Mouse (Mus musculus) hindbrain, postnatal 0 days (tissue): ENCODE results near the gene Plxnb1. TPM values are rescaled to one million over a fixed set of nuclear protein-coding genes. Genes with fewer than 3 reads are reported as not detected.

Experiments used
- ATAC-seq: fragments of 200-750 bp; cut with Nextera tagmentation; 2 replicates; pipeline ENCODE4 v1.8.0; 2017; ENCODE audit warnings: mild to moderate bottlenecking, moderate TSS enrichment, moderate library complexity
- DNase-seq: peaks from one replicate; pipeline ENCODE4 v3.0.0-alpha.2; 2015; ENCODE audit warnings: low spot score
- H3K27ac ChIP-seq: fragments of 300-500 bp; sonication (generic); 2 replicates; pipeline ENCODE4 v1.5.1; 2014; ENCODE audit warnings: mild to moderate bottlenecking
- H3K27me3 ChIP-seq: fragments of 300-500 bp; sonication (generic); 2 replicates; pipeline ENCODE4 v1.6.1; 2014; ENCODE audit warnings: low read length, mixed read lengths; ENCODE audit not compliant: insufficient read depth
- H3K36me3 ChIP-seq: fragments of 300-500 bp; sonication (generic); 2 replicates; pipeline ENCODE4 v1.6.1; 2014; ENCODE audit warnings: low read length, mixed read lengths; ENCODE audit not compliant: insufficient read depth
- H3K4me1 ChIP-seq: fragments of 300-500 bp; sonication (generic); 2 replicates; pipeline ENCODE4 v1.6.1; 2014; ENCODE audit warnings: antibody characterized with exemption, low read length, mixed read lengths; ENCODE audit not compliant: insufficient read depth
- H3K4me2 ChIP-seq: fragments of 300-500 bp; sonication (generic); 2 replicates; pipeline ENCODE4 v1.6.1; 2014; ENCODE audit warnings: low read depth, mild to moderate bottlenecking, low read length, moderate library complexity, mixed read lengths
- H3K4me3 ChIP-seq: fragments of 300-500 bp; sonication (generic); 2 replicates; pipeline ENCODE4 v1.5.1; 2014; ENCODE audit warnings: low read length
- H3K9ac ChIP-seq: fragments of 300-500 bp; sonication (generic); replicated peaks from 2 replicates; pipeline ENCODE4 v1.6.1; 2014; ENCODE audit warnings: mild to moderate bottlenecking, low read length, moderate library complexity, mixed read lengths
- H3K9me3 ChIP-seq: fragments of 300-500 bp; sonication (generic); 2 replicates; pipeline ENCODE4 v1.6.1; 2016; ENCODE audit warnings: low read length, mixed read lengths
- CTCF ChIP-seq: IDR thresholded peaks from 2 replicates; pipeline ENCODE4 v1.5.1; 2016; ENCODE audit warnings: antibody characterized with exemption, control low read depth, low read depth
- WGBS: fragments of 180-500 bp; shearing (Covaris S2); extraction: QIAGEN DNeasy Blood & Tissue Kit; methylation state at CpG from one replicate; pipeline ENCODE4 v1.1.7; 2014; 5-methylcytosine and 5-hydroxymethylcytosine counted together
- polyA plus RNA-seq: library from polyadenylated mRNA; unstranded; fragments of >200 nt; fragmentation: Nextera tagmentation; extraction: Ambion mirVana; gene quantifications from 2 replicates; pipeline ENCODE4 v1.2.1, GENCODE M21; 2015
- total RNA-seq: library from RNA; depleted of rRNA; stranded (reverse); fragments of >200 nt; gene quantifications from 2 replicates; pipeline ENCODE4 v1.2.3, GENCODE M21; 2014

Plxnb1 gene
- total and polyA plus RNA-seq, 2 experiments from 2014 or later: 11.2 to 82.3 TPM

- Histone ChIP-seq H3K36me3 (peaks cover 57% of the 10 kb centered on the region), H3K4me3 (no peak overlapping the region), H3K27me3 (no peaks in the 10 kb centered on the region), H3K4me2 (no peak overlapping the region), H3K9me3 (no peaks in the 10 kb centered on the region), H3K27ac (no peak overlapping the region), H3K9ac (no peak overlapping the region), H3K4me1 (peaks cover 8% of the 10 kb centered on the region; the same call in 1 of the 2 replicates)
- ATAC-seq: no peak
- no peak for TF ChIP-seq CTCF
- DNase-seq: no peak
- WGBS: 91% methylated on average over 5 of the region's 5 CpGs
Measured at GRCm38 (mm10) chr9:109060898-109061295, 34.3 kb upstream of the Plxnb1 start.

GRCm38 (mm10) chr9:109068095-109068735 lies 27.0 kb upstream of the Plxnb1 start:
- WGBS: 86% methylated on average over 3 of the region's 3 CpGs
- ATAC-seq: no peak
- Histone ChIP-seq H3K4me1 (peaks cover 7% of the 10 kb centered on the region), H3K4me2 (no peak overlapping the region), H3K9ac (no peak overlapping the region), H3K27me3 (no peaks in the 10 kb centered on the region), H3K4me3 (no peak overlapping the region), H3K9me3 (no peaks in the 10 kb centered on the region), H3K36me3 (peaks cover 57% of the 10 kb centered on the region), H3K27ac (no peak overlapping the region)
- peak; percentile 40 for TF ChIP-seq CTCF
- DNase-seq: peak; percentile 23

GRCm38 (mm10) chr9:109073661-109074573 lies 21.3 kb upstream of the Plxnb1 start, which contains the start of gene Atrip:
Gene Atrip, minus strand, starts transcription at chr9:109074124.
- no peak for TF ChIP-seq CTCF
- WGBS: under 1% methylated on average over 57 of the region's 57 CpGs

GRCm38 (mm10) chr9:109080516-109080915 lies 14.7 kb upstream of the Plxnb1 start:
- WGBS: 95% methylated on average over 3 of the region's 3 CpGs
- no peak for DNase-seq
- H3K27ac ChIP-seq: no peak overlapping the region
- no peak for TF ChIP-seq CTCF
- H3K4me3 ChIP-seq: no peak overlapping the region
- peaks cover 15% of the 10 kb centered on the region for H3K4me1 ChIP-seq
- ATAC-seq: no peak
- H3K9ac ChIP-seq: no peak overlapping the region
- H3K27me3 ChIP-seq: no peaks in the 10 kb centered on the region
- H3K9me3 ChIP-seq: no peaks in the 10 kb centered on the region
- 0 out of 2 replicates have a peak, but pooled peaks cover 6% of the 10 kb centered on the region for H3K36me3 ChIP-seq
- no peak overlapping the region for H3K4me2 ChIP-seq

More at GRCm38 (mm10) chr9:109073661-109074573, 21.3 kb upstream of the Plxnb1 start, which contains the start of gene Atrip:
- Histone ChIP-seq H3K9me3 (no peaks in the 10 kb centered on the region), H3K9ac (peak within 1 kb of the TSS; percentile 83), H3K36me3 (peaks cover 8% of the 10 kb centered on the region; the same call in 1 of the 2 replicates), H3K4me2 (peak within 1 kb of the TSS; percentile 93), H3K27me3 (no peaks in the 10 kb centered on the region), H3K27ac (peak within 1 kb of the TSS; percentile 74), H3K4me1 (peaks cover 16% of the 10 kb centered on the region), H3K4me3 (peak within 1 kb of the TSS; percentile 48)
- peak; percentile 95 for DNase-seq
- ATAC-seq: peak; percentile 99

GRCm38 (mm10) chr9:109081749-109082123 lies 13.5 kb upstream of the Plxnb1 start:
- ATAC-seq (no peak; the same call in 1 of the 2 replicates), DNase-seq (no peak)
- 5% methylated on average over 11 of the region's 11 CpGs for WGBS
- Histone ChIP-seq H3K36me3 (0 out of 2 replicates have a peak, but pooled peaks cover 6% of the 10 kb centered on the region), H3K9me3 (no peaks in the 10 kb centered on the region), H3K27me3 (no peaks in the 10 kb centered on the region), H3K4me2 (peak overlapping the region; percentile 84), H3K4me3 (peak overlapping the region; percentile 54), H3K9ac (peak overlapping the region; percentile 64), H3K27ac (peak overlapping the region; percentile 75), H3K4me1 (peaks cover 15% of the 10 kb centered on the region)
- no peak for TF ChIP-seq CTCF

GRCm38 (mm10) chr9:109082124-109082800 lies 12.9 kb upstream of the Plxnb1 start, which contains the start of the genes Ccdc51 and Tma7:
Gene Ccdc51, plus strand, starts transcription at chr9:109082493.
Gene Tma7, minus strand, starts transcription at chr9:109082587.
- Histone ChIP-seq H3K27ac (peak within 1 kb of the TSS; percentile 75), H3K4me1 (peaks cover 15% of the 10 kb centered on the region), H3K4me2 (peak within 1 kb of the TSS; percentile 84), H3K9me3 (no peaks in the 10 kb centered on the region), H3K4me3 (peak within 1 kb of the TSS; percentile 54), H3K27me3 (no peaks in the 10 kb centered on the region), H3K9ac (peak within 1 kb of the TSS; percentile 64), H3K36me3 (0 out of 2 replicates have a peak, but pooled peaks cover 6% of the 10 kb centered on the region)
- ATAC-seq (peak; percentile 98), DNase-seq (peak; percentile 93)
- TF ChIP-seq CTCF: no peak
- WGBS: under 1% methylated on average over 37 of the region's 37 CpGs
